Mouse (Mus musculus) heart, postnatal 0 days (tissue): ENCODE data around the gene Cfl1.

ENCODE experiments used
- CTCF ChIP-seq: IDR thresholded peaks from 2 replicates; pipeline ENCODE4 v1.5.1; 2016; ENCODE audit warnings: antibody characterized with exemption, control low read depth, low read depth
- EP300 ChIP-seq: IDR thresholded peaks from 2 replicates; pipeline ENCODE4 v1.6.1; 2016; ENCODE audit warnings: antibody characterized with exemption, low read depth

DNA sequence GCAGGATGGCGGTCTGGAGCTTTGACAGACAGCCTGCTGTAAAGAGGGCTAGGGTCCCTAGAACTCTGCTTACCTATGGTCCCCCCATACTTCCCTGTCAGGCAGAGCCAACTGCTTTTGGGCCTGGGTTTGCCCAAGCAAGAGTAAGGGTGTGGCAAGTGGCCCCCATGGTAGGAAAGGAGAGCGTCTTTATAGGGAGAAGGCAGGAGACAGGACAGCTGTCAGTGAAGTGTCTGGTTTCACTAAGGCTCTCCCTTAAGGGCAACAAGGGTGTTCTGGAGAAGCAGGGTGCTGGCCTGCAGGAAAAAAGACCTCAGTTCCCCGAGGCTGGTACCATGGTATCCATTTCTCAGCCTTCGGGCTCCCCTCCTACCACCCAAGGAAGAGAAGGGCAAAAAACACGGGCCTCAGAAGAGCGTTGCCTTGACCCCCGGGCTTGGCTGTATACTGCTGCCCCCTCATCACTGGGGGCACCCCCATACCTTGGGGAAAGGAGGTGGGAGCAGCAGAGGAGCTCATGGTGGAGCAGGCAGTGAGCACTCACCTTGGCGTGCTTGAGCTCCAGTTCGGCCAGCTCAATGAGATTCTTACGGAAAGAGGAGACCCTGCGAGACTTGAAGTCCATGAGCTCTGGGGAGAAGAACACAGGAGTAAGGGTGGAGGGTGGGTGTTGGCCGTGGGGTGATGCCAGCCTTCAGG lies 5.2 kb downstream of the Cfl1 start:
- no peak for TF ChIP-seq CTCF
- no peak for TF ChIP-seq EP300
